Mouse (Mus musculus): ENCODE data around the gene Nr3c2. TPM values are rescaled to one million over a fixed set of nuclear protein-coding genes. Genes with fewer than 3 reads are reported as not detected.

Gene Nr3c2
- polyA plus RNA-seq, 1 experiment: 1.2 TPM

DNA sequence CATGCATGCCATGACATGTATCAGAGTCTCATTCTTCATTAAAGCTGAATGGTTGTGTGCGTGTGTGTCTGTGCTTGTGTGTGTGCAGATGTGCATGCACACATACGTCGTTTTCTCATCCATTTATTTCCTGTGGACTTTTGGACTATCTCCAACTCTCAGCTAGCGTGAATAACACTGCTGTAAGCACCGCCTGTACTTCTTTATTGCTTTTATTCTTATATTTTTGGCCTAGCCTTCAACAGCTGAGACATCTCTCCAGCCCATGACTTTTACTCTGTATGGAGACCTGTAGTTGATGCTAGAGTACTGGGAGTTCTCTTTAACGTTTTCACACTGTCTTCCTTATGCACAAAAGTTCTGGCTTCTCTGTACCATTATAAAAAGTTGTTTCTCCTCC is 332.6 kb downstream of the Nr3c2 start:
- Histone ChIP-seq H3K9ac (ENCODE audit: low read depth, poor library complexity, severe bottlenecking) (no peak overlapping the region), H3K9me3 (replicated peaks; ENCODE audit: control insufficient read depth, insufficient read depth, low read length, poor library complexity, severe bottlenecking) (no peaks in the 10 kb centered on the region), H3K36me3 (ENCODE audit: control insufficient read depth, insufficient read depth, low read length, poor library complexity, severe bottlenecking) (no peaks in the 10 kb centered on the region), H3K27me3 (ENCODE audit: control insufficient read depth, insufficient read depth, low read length, poor library complexity, severe bottlenecking) (no peaks in the 10 kb centered on the region), H3K4me1 (ENCODE audit: control insufficient read depth, insufficient read depth, low read length) (no peaks in the 10 kb centered on the region), H3K27ac (ENCODE audit: insufficient read depth, low read length) (no peak overlapping the region), H3K4me3 (ENCODE audit: low read depth, low read length) (no peak overlapping the region)
- TF ChIP-seq CTCF (IDR thresholded peaks at IDR 0.05; ENCODE audit: low read depth, low read length) (no peak), POLR2A (IDR thresholded peaks at IDR 0.05; ENCODE audit: insufficient read depth, low read length) (no peak), EP300 (IDR thresholded peaks at IDR 0.05; ENCODE audit: insufficient read depth, low read depth, low read length) (no peak)

DNA sequence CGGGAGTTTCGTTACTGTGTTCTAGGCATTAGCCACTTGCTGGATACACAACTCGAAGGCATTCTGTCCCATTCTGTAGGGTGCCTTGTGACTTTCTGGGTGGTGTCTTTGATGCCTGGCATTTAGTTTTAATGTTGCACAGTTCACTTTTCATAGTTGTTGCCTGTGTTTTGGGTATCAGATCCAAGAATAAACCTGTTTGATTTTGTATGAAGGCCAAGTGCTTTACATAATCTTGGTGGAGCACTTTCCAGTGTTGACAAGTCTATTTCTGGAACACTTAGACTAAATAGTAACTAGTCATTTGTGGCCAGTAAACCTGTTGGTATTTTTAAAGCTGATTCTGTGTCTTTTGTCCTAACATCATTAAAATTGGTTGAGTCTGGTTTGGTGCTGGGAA is 333.2 kb downstream of the Nr3c2 start:
- H3K36me3 ChIP-seq (ENCODE audit: control insufficient read depth, insufficient read depth, low read length, poor library complexity, severe bottlenecking): no peaks in the 10 kb centered on the region
- no peak overlapping the region for H3K27ac ChIP-seq (ENCODE audit: insufficient read depth, low read length)
- no peaks in the 10 kb centered on the region for H3K9me3 ChIP-seq (replicated peaks; ENCODE audit: control insufficient read depth, insufficient read depth, low read length, poor library complexity, severe bottlenecking)
- no peaks in the 10 kb centered on the region for H3K4me1 ChIP-seq (ENCODE audit: control insufficient read depth, insufficient read depth, low read length)
- no peaks in the 10 kb centered on the region for H3K27me3 ChIP-seq (ENCODE audit: control insufficient read depth, insufficient read depth, low read length, poor library complexity, severe bottlenecking)
- H3K9ac ChIP-seq (ENCODE audit: low read depth, poor library complexity, severe bottlenecking): no peak overlapping the region
- no peak for TF ChIP-seq CTCF (IDR thresholded peaks at IDR 0.05; ENCODE audit: low read depth, low read length)
- TF ChIP-seq POLR2A (IDR thresholded peaks at IDR 0.05; ENCODE audit: insufficient read depth, low read length): no peak
- no peak for TF ChIP-seq EP300 (IDR thresholded peaks at IDR 0.05; ENCODE audit: insufficient read depth, low read depth, low read length)
- no peak overlapping the region for H3K4me3 ChIP-seq (ENCODE audit: low read depth, low read length)

DNA sequence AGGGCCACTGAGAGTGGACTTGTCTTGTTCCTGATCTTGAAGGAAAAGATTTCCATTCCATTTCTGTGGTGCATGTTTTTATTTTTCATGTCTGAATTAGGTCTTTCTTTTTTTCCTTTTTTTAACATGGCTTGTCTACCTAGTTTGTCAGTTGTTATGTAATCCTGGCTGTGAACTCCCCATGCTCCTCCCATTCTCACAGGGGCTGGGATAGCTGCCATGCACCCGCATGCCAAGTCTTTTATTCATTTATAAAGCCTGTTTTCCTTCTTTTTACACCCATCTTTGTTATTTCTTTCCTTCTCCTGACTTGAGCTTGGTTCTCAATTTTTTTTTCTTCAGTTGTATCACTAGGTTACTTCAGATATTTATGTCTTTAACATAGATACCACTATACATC is 337.5 kb downstream of the Nr3c2 start:
- Histone ChIP-seq H3K4me1 (ENCODE audit: control insufficient read depth, insufficient read depth, low read length) (no peaks in the 10 kb centered on the region), H3K36me3 (ENCODE audit: control insufficient read depth, insufficient read depth, low read length, poor library complexity, severe bottlenecking) (no peaks in the 10 kb centered on the region), H3K9ac (ENCODE audit: low read depth, poor library complexity, severe bottlenecking) (no peak overlapping the region), H3K4me3 (ENCODE audit: low read depth, low read length) (no peak overlapping the region), H3K9me3 (replicated peaks; ENCODE audit: control insufficient read depth, insufficient read depth, low read length, poor library complexity, severe bottlenecking) (no peaks in the 10 kb centered on the region), H3K27ac (ENCODE audit: insufficient read depth, low read length) (no peak overlapping the region), H3K27me3 (ENCODE audit: control insufficient read depth, insufficient read depth, low read length, poor library complexity, severe bottlenecking) (no peaks in the 10 kb centered on the region)
- TF ChIP-seq CTCF (IDR thresholded peaks at IDR 0.05; ENCODE audit: low read depth, low read length) (no peak), POLR2A (IDR thresholded peaks at IDR 0.05; ENCODE audit: insufficient read depth, low read length) (no peak), EP300 (IDR thresholded peaks at IDR 0.05; ENCODE audit: insufficient read depth, low read depth, low read length) (no peak)

DNA sequence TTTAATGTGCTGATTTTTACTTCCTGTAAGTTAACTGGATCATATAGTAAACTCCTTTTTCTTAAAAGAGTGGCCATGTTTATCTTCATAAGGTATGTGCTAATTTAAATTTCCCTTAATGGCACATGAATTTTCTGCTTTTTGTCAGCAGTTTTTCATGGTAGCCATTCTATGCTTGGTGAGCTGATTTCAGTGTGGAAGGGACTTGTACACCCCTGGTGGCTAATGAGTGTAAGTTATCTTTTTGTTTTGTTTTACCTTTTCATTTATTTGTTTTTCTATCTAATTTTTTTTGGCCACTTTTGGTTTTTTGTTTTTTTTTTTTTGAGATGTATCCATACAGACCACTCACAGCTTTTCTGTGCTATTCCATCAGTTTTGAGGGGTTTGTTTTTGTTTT is 340.2 kb downstream of the Nr3c2 start:
- TF ChIP-seq CTCF (IDR thresholded peaks at IDR 0.05; ENCODE audit: low read depth, low read length) (no peak), EP300 (IDR thresholded peaks at IDR 0.05; ENCODE audit: insufficient read depth, low read depth, low read length) (no peak), POLR2A (IDR thresholded peaks at IDR 0.05; ENCODE audit: insufficient read depth, low read length) (no peak)
- H3K9ac ChIP-seq (ENCODE audit: low read depth, poor library complexity, severe bottlenecking): no peak overlapping the region
- H3K4me1 ChIP-seq (ENCODE audit: control insufficient read depth, insufficient read depth, low read length): no peaks in the 10 kb centered on the region
- H3K27me3 ChIP-seq (ENCODE audit: control insufficient read depth, insufficient read depth, low read length, poor library complexity, severe bottlenecking): no peaks in the 10 kb centered on the region
- no peak overlapping the region for H3K4me3 ChIP-seq (ENCODE audit: low read depth, low read length)
- no peaks in the 10 kb centered on the region for H3K9me3 ChIP-seq (replicated peaks; ENCODE audit: control insufficient read depth, insufficient read depth, low read length, poor library complexity, severe bottlenecking)
- no peaks in the 10 kb centered on the region for H3K36me3 ChIP-seq (ENCODE audit: control insufficient read depth, insufficient read depth, low read length, poor library complexity, severe bottlenecking)
- H3K27ac ChIP-seq (ENCODE audit: insufficient read depth, low read length): no peak overlapping the region

DNA sequence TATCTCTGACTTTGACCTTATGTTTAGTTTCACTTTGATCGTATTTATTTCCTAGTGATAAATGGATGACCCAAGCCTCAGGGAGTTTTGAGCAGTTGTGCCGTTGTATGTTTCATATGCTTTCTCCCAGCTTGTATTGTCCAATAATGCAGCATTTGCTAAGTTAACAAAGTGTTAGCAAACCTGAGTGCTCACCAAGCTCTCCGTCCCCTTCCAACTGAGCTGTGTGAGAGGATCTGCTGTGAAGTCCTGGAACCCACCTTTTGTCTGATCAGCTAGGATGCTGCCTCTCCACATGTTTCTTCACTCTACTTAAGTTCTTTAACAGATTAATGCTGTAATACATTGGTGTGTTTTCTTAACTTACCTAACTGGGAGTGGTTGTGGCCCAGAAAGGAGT is 342.1 kb downstream of the Nr3c2 start:
- no peak overlapping the region for H3K9ac ChIP-seq (ENCODE audit: low read depth, poor library complexity, severe bottlenecking)
- TF ChIP-seq POLR2A (IDR thresholded peaks at IDR 0.05; ENCODE audit: insufficient read depth, low read length): no peak
- TF ChIP-seq CTCF (IDR thresholded peaks at IDR 0.05; ENCODE audit: low read depth, low read length): no peak
- TF ChIP-seq EP300 (IDR thresholded peaks at IDR 0.05; ENCODE audit: insufficient read depth, low read depth, low read length): no peak
- H3K27me3 ChIP-seq (ENCODE audit: control insufficient read depth, insufficient read depth, low read length, poor library complexity, severe bottlenecking): no peaks in the 10 kb centered on the region
- H3K27ac ChIP-seq (ENCODE audit: insufficient read depth, low read length): no peak overlapping the region
- H3K4me3 ChIP-seq (ENCODE audit: low read depth, low read length): no peak overlapping the region
- no peaks in the 10 kb centered on the region for H3K36me3 ChIP-seq (ENCODE audit: control insufficient read depth, insufficient read depth, low read length, poor library complexity, severe bottlenecking)
- H3K4me1 ChIP-seq (ENCODE audit: control insufficient read depth, insufficient read depth, low read length): no peaks in the 10 kb centered on the region
- no peaks in the 10 kb centered on the region for H3K9me3 ChIP-seq (replicated peaks; ENCODE audit: control insufficient read depth, insufficient read depth, low read length, poor library complexity, severe bottlenecking)

DNA sequence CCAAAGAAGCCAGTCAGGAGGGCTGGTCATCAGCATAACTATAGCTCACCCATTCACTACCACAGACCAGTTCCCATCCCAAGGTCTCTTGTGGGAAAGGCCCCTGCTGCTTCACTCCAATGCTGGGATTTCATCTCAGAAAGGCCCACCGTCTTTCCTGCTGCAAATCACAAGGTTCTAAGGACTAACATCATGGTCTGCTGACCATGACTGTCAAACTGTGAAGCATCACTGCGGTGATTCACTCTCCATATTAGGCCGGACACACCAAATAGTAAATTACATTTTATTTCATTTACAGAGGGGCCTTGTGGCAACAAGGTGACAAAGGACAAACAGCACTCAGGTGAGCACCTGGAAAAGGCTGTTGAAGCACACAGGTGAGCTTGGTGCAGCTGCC is 350.9 kb downstream of the Nr3c2 start:
- H3K4me1 ChIP-seq (ENCODE audit: control insufficient read depth, insufficient read depth, low read length): no peaks in the 10 kb centered on the region
- no peak overlapping the region for H3K4me3 ChIP-seq (ENCODE audit: low read depth, low read length)
- H3K36me3 ChIP-seq (ENCODE audit: control insufficient read depth, insufficient read depth, low read length, poor library complexity, severe bottlenecking): no peaks in the 10 kb centered on the region
- TF ChIP-seq EP300 (IDR thresholded peaks at IDR 0.05; ENCODE audit: insufficient read depth, low read depth, low read length) (no peak), POLR2A (IDR thresholded peaks at IDR 0.05; ENCODE audit: insufficient read depth, low read length) (no peak)
- no peak overlapping the region for H3K27ac ChIP-seq (ENCODE audit: insufficient read depth, low read length)
- H3K9ac ChIP-seq (ENCODE audit: low read depth, poor library complexity, severe bottlenecking): no peak overlapping the region
- H3K27me3 ChIP-seq (ENCODE audit: control insufficient read depth, insufficient read depth, low read length, poor library complexity, severe bottlenecking): no peaks in the 10 kb centered on the region
- no peaks in the 10 kb centered on the region for H3K9me3 ChIP-seq (replicated peaks; ENCODE audit: control insufficient read depth, insufficient read depth, low read length, poor library complexity, severe bottlenecking)
